Mouse (Mus musculus): ENCODE data around the gene Kpna6. TPM values are rescaled to one million over a fixed set of nuclear protein-coding genes. Genes with fewer than 3 reads are reported as not detected.
A peak's percentile ranks its signal among the peaks of the same experiment; 100 is the strongest.

The Kpna6 gene
- polyA plus RNA-seq, 1 experiment from 2014 or later: 15.3 TPM

- 0 out of 2 replicates have a peak, but pooled peaks cover 4% of the 10 kb centered on the region for H3K4me1 ChIP-seq
- no peak overlapping the region for H3K4me2 ChIP-seq
- H3K36me3 ChIP-seq: peaks cover 34% of the 10 kb centered on the region
- WGBS: 63% methylated on average over 4 of the region's 4 CpGs
- no peak for ATAC-seq (ENCODE audit: insufficient number of reproducible peaks, low FRiP score, low TSS enrichment, low read depth)
- H3K27me3 ChIP-seq: no peaks in the 10 kb centered on the region
- H3K27ac ChIP-seq: no peak overlapping the region
- no peak overlapping the region for H3K4me3 ChIP-seq
- H3K9me3 ChIP-seq: no peaks in the 10 kb centered on the region
- no peak overlapping the region for H3K9ac ChIP-seq
Measured at GRCm38 (mm10) chr4:129610472-129610871, 62.1 kb downstream of the Kpna6 start.

GRCm38 (mm10) chr4:129610026-129610425 is 62.5 kb downstream of the Kpna6 start:
- 74% methylated on average over 4 of the region's 4 CpGs for WGBS
- Histone ChIP-seq H3K4me1 (0 out of 2 replicates have a peak, but pooled peaks cover 4% of the 10 kb centered on the region), H3K27me3 (no peaks in the 10 kb centered on the region), H3K9me3 (no peaks in the 10 kb centered on the region), H3K36me3 (peaks cover 37% of the 10 kb centered on the region), H3K4me3 (no peak overlapping the region), H3K27ac (no peak overlapping the region), H3K4me2 (no peak overlapping the region), H3K9ac (no peak overlapping the region)
- ATAC-seq (ENCODE audit: insufficient number of reproducible peaks, low FRiP score, low TSS enrichment, low read depth): no peak

GRCm38 (mm10) chr4:129609139-129609631 is 63.4 kb downstream of the Kpna6 start:
- 80% methylated on average over 12 of the region's 12 CpGs for WGBS
- Histone ChIP-seq H3K36me3 (peaks cover 45% of the 10 kb centered on the region), H3K9me3 (no peaks in the 10 kb centered on the region), H3K4me1 (0 out of 2 replicates have a peak, but pooled peaks cover 4% of the 10 kb centered on the region), H3K27ac (peak overlapping the region; percentile 54; the same call in 1 of the 2 replicates), H3K4me2 (no peak overlapping the region), H3K27me3 (no peaks in the 10 kb centered on the region), H3K9ac (no peak overlapping the region), H3K4me3 (no peak overlapping the region)
- peak; percentile 4; the same call in 1 of the 2 replicates for ATAC-seq (ENCODE audit: insufficient number of reproducible peaks, low FRiP score, low TSS enrichment, low read depth)

- Histone ChIP-seq H3K4me3 (no peak overlapping the region), H3K4me2 (no peak overlapping the region), H3K27me3 (no peaks in the 10 kb centered on the region), H3K4me1 (0 out of 2 replicates have a peak, but pooled peaks cover 4% of the 10 kb centered on the region), H3K9ac (no peak overlapping the region), H3K9me3 (no peaks in the 10 kb centered on the region), H3K36me3 (peaks cover 51% of the 10 kb centered on the region), H3K27ac (peak overlapping the region; percentile 54)
- 35% methylated on average over 7 of the region's 7 CpGs for WGBS
- peak; percentile 73; the same call in 1 of the 2 replicates for ATAC-seq (ENCODE audit: insufficient number of reproducible peaks, low FRiP score, low TSS enrichment, low read depth)
Measured at GRCm38 (mm10) chr4:129608426-129609025, 64.0 kb downstream of the Kpna6 start.

GRCm38 (mm10) chr4:129600233-129601158 is 72.1 kb downstream of the Kpna6 start, which contains the start of the genes Eif3i and Tmem234:
TSS of gene Eif3i (minus strand) at chr4:129600648.
TSS of gene Tmem234 (plus strand) at chr4:129600668.
- Histone ChIP-seq H3K9me3 (no peaks in the 10 kb centered on the region), H3K4me1 (peaks cover 30% of the 10 kb centered on the region), H3K4me3 (peak within 1 kb of the TSS; percentile 99), H3K9ac (peak within 1 kb of the TSS; percentile 92), H3K27ac (peak within 1 kb of the TSS; percentile 82), H3K27me3 (no peaks in the 10 kb centered on the region), H3K36me3 (peaks cover 52% of the 10 kb centered on the region), H3K4me2 (peak within 1 kb of the TSS; percentile 76)
- under 1% methylated on average over 74 of the region's 74 CpGs for WGBS
- peak; percentile 70 for ATAC-seq (ENCODE audit: insufficient number of reproducible peaks, low FRiP score, low TSS enrichment, low read depth)

Small RNAs within 50 kb of the gene (microRNA-seq; reads per million reads assigned to microRNA genes)
- gene Mir7016: not detected

Other genes with a start within 250 kb of the Kpna6 start
- gene Zbtb8b, start 231.9 kb downstream of the Kpna6 start, polyA plus RNA-seq (2015; fragmentation: Nextera tagmentation; extraction: Ambion mirVana): 0.86 and 1.00 TPM in 2 replicates
- 30.2 and 30.8 TPM in 2 replicates for gene Bsdc1, start 211.2 kb downstream of the Kpna6 start, polyA plus RNA-seq (2015; fragmentation: Nextera tagmentation; extraction: Ambion mirVana)
- gene Tssk3, start 181.7 kb downstream of the Kpna6 start, polyA plus RNA-seq (2015; fragmentation: Nextera tagmentation; extraction: Ambion mirVana): not detected in 2 replicates
- not detected in 2 replicates for gene Fam229a, start 181.6 kb downstream of the Kpna6 start, polyA plus RNA-seq (2015; fragmentation: Nextera tagmentation; extraction: Ambion mirVana)
- gene Marcksl1, start 159.2 kb downstream of the Kpna6 start, polyA plus RNA-seq (2015; fragmentation: Nextera tagmentation; extraction: Ambion mirVana): 445 and 538 TPM in 2 replicates
- 196 and 204 TPM in 2 replicates for gene Hdac1, start 130.1 kb downstream of the Kpna6 start, polyA plus RNA-seq (2015; fragmentation: Nextera tagmentation; extraction: Ambion mirVana)
- 5.8 and 6.3 TPM in 2 replicates for gene Lck, start 99.1 kb downstream of the Kpna6 start, polyA plus RNA-seq (2015; fragmentation: Nextera tagmentation; extraction: Ambion mirVana)
- 6.9 and 7.0 TPM in 2 replicates for gene Fam167b, start 94.2 kb downstream of the Kpna6 start, polyA plus RNA-seq (2015; fragmentation: Nextera tagmentation; extraction: Ambion mirVana)
- gene Eif3i, start 72.1 kb downstream of the Kpna6 start, polyA plus RNA-seq (2015; fragmentation: Nextera tagmentation; extraction: Ambion mirVana): 275 and 278 TPM in 2 replicates
- gene Tmem234, start 72.1 kb downstream of the Kpna6 start, polyA plus RNA-seq (2015; fragmentation: Nextera tagmentation; extraction: Ambion mirVana): 192 and 199 TPM in 2 replicates
- 2.4 TPM in 2 replicates for gene Dcdc2b, start 58.5 kb downstream of the Kpna6 start, polyA plus RNA-seq (2015; fragmentation: Nextera tagmentation; extraction: Ambion mirVana)
- gene Iqcc, start 53.7 kb downstream of the Kpna6 start, polyA plus RNA-seq (2015; fragmentation: Nextera tagmentation; extraction: Ambion mirVana): 28.2 and 29.6 TPM in 2 replicates
- 50.8 and 50.9 TPM in 2 replicates for gene Ccdc28b, start 48.8 kb downstream of the Kpna6 start, polyA plus RNA-seq (2015; fragmentation: Nextera tagmentation; extraction: Ambion mirVana)
- gene Txlna, start 31.7 kb downstream of the Kpna6 start, polyA plus RNA-seq (2015; fragmentation: Nextera tagmentation; extraction: Ambion mirVana): 84.9 and 92.7 TPM in 2 replicates
- gene Tmem39b, start 24.1 kb upstream of the Kpna6 start, polyA plus RNA-seq (2015; fragmentation: Nextera tagmentation; extraction: Ambion mirVana): 12.9 and 15.9 TPM in 2 replicates
- gene Khdrbs1, start 69.5 kb upstream of the Kpna6 start, polyA plus RNA-seq (2015; fragmentation: Nextera tagmentation; extraction: Ambion mirVana): 79.2 and 95.9 TPM in 2 replicates
- gene Ptp4a2, start 138.5 kb upstream of the Kpna6 start, polyA plus RNA-seq (2015; fragmentation: Nextera tagmentation; extraction: Ambion mirVana): 339 and 355 TPM in 2 replicates

All from limb, embryonic 15.5 days (tissue).